Mouse (Mus musculus): ENCODE measurements around the gene Lgals3bp. TPM values are rescaled to one million over a fixed set of nuclear protein-coding genes. Genes with fewer than 3 reads are reported as not detected.

Lgals3bp gene
- total and polyA plus RNA-seq, 3 experiments: 67.3 to 338 (median 146) TPM

GRCm38 (mm10) chr11:118355205-118355604 is 46.7 kb downstream of the Lgals3bp start:
- H3K9ac ChIP-seq (ENCODE audit: insufficient read depth, low read depth): peak overlapping the region; percentile 2; the same call in 1 of the 2 replicates
- no peaks in the 10 kb centered on the region for H3K36me3 ChIP-seq (replicated peaks in 1 of 2; ENCODE audit: control insufficient read depth in 1 of 2, insufficient read depth in 1 of 2, low read length in 1 of 2)
- in situ Hi-C loops (cut with MboI; ENCODE audit: low pct_ligation_motif_present, low pct_unique_long_range_greater_than_20kb, low sequenced_read_pairs): no loop called here
- peaks cover 2 to 11% of the 10 kb centered on the region in 2 experiments; a peak in 2 of 4 replicates for H3K4me1 ChIP-seq (ENCODE audit: control insufficient read depth in 1 of 2, insufficient read depth in 2 of 2)
- H3K4me3 ChIP-seq (replicated peaks in 1 of 3; ENCODE audit: low read depth in 2 of 3, low read length in 2 of 3, poor library complexity in 1 of 3): peak overlapping the region in 2 of 3 experiments; percentile 21 to 33
- dilution Hi-C loops (cut with MboI; ENCODE audit: extremely low pct_ligation_motif_present, extremely low pct_unique_long_range_greater_than_20kb, low sequenced_read_pairs): no loop called here
- peaks cover 50% of the 10 kb centered on the region for H3K27me3 ChIP-seq (replicated peaks)
- TF ChIP-seq GABPA (IDR thresholded peaks at IDR 0.05; ENCODE audit: insufficient replicate concordance, low read depth, low read length) (no peak), E2F4 (IDR thresholded peaks at IDR 0.05; ENCODE audit: insufficient replicate concordance, low read depth, low read length) (no peak), ZKSCAN1 (IDR thresholded peaks at IDR 0.05; ENCODE audit: borderline replicate concordance, low read depth, low read length) (no peak), ETS1 (conservative IDR thresholded peaks at IDR 0.05; ENCODE audit: low read depth, low read length) (no peak), NRF1 (IDR thresholded peaks at IDR 0.05; ENCODE audit: low read depth, low read length) (0 out of 2 replicates have a peak, but pooled peaks have one; percentile 3), TBP (conservative IDR thresholded peaks at IDR 0.05; ENCODE audit: low read depth, low read length) (no peak), POLR2A (IDR thresholded peaks at IDR 0.05; ENCODE audit: low read depth, low read length) (peak; percentile 41; the same call in 1 of the 2 replicates), MAZ (IDR thresholded peaks at IDR 0.05; ENCODE audit: low read depth, low read length) (no peak), MAFK (IDR thresholded peaks at IDR 0.05; ENCODE audit: insufficient replicate concordance, low read length) (no peak), JUN (IDR thresholded peaks at IDR 0.05; ENCODE audit: insufficient read depth, low read depth, low read length) (no peak), CTCF (conservative IDR thresholded peaks at IDR 0.05 in 1 of 2, IDR thresholded peaks at IDR 0.05 in 1 of 2; ENCODE audit: low read depth in 2 of 2, low read length in 2 of 2) (peak in 1 of 2 experiments; percentile 81; a peak in 2 of 4 replicates), BHLHE40 (IDR thresholded peaks at IDR 0.05; ENCODE audit: low read depth, low read length) (no peak), ZMIZ1 (IDR thresholded peaks at IDR 0.05; ENCODE audit: low read depth, low read length) (no peak), MEF2A (IDR thresholded peaks at IDR 0.05; ENCODE audit: borderline replicate concordance, low read depth, low read length) (no peak), PAX5 (IDR thresholded peaks at IDR 0.05; ENCODE audit: low read length) (no peak), POLR2AphosphoS2 (IDR thresholded peaks at IDR 0.05; ENCODE audit: low read depth, low read length) (no peak), USF2 (conservative IDR thresholded peaks at IDR 0.05; ENCODE audit: low read depth, low read length) (no peak), HCFC1 (IDR thresholded peaks at IDR 0.05; ENCODE audit: low read depth, low read length) (no peak), IRF4 (IDR thresholded peaks at IDR 0.05; ENCODE audit: low read depth, low read length) (peak; percentile 38; the same call in 1 of the 2 replicates), RAD21 (IDR thresholded peaks at IDR 0.05; ENCODE audit: low read depth, low read length) (peak; percentile 62), KAT2A (IDR thresholded peaks at IDR 0.05; ENCODE audit: insufficient replicate concordance, low read length) (no peak), ZC3H11A (IDR thresholded peaks at IDR 0.05; ENCODE audit: low read depth, low read length) (peak; percentile 28; the same call in 1 of the 2 replicates), SIN3A (IDR thresholded peaks at IDR 0.05; ENCODE audit: low read length) (no peak), UBTF (IDR thresholded peaks at IDR 0.05; ENCODE audit: low read depth, low read length) (peak; percentile 88; the same call in 1 of the 2 replicates), RCOR1 (conservative IDR thresholded peaks at IDR 0.05; ENCODE audit: low read depth, low read length) (no peak), SMC3 (IDR thresholded peaks at IDR 0.05; ENCODE audit: low read depth, low read length) (peak; percentile 87)
- H3K27ac ChIP-seq (ENCODE audit: insufficient read depth, low read depth): no peak overlapping the region
- peak; percentile 54 for DNase-seq (ENCODE audit: extremely low read depth)
- no peaks in the 10 kb centered on the region for H3K79me2 ChIP-seq (replicated peaks; ENCODE audit: control insufficient read depth, extremely low read depth, insufficient read depth, poor library complexity, severe bottlenecking)
- H3K4me2 ChIP-seq (ENCODE audit: insufficient read depth, low read depth, poor library complexity, severe bottlenecking): peak overlapping the region; percentile 83
- H3K9me3 ChIP-seq (replicated peaks; ENCODE audit: low read length): no peaks in the 10 kb centered on the region

Data from CH12.LX (cell line).